Mouse (Mus musculus) cerebellum, adult 2 months (tissue): Measurements from ENCODE around the gene Parvb. TPM values are rescaled to one million over a fixed set of nuclear protein-coding genes. Genes with fewer than 3 reads are reported as not detected.

Source experiments
- DNase-seq, 2 experiments: peaks; one replicate each; pipeline ENCODE4 v3.0.0; 2021
- H3K27ac ChIP-seq: fragments of 200-500 bp; 2 replicates; pipeline ENCODE4 v1.5.1; 2012; ENCODE audit warnings: low read length, control low read depth, inconsistent platforms; ENCODE audit not compliant: insufficient read depth
- H3K27me3 ChIP-seq: fragments of 200-500 bp; 2 replicates; pipeline ENCODE4 v1.6.1; 2012; ENCODE audit warnings: inconsistent platforms, mild to moderate bottlenecking, low read length, moderate library complexity; ENCODE audit not compliant: control insufficient read depth, insufficient read depth
- H3K4me1 ChIP-seq: fragments of 200-500 bp; 2 replicates; pipeline ENCODE4 v1.6.1; 2011; ENCODE audit warnings: low read length; ENCODE audit not compliant: control insufficient read depth, insufficient read depth
- H3K4me3 ChIP-seq: fragments of 200-500 bp; replicated peaks from 2 replicates; pipeline ENCODE3; 2011; ENCODE audit warnings: mild to moderate bottlenecking, low read depth, low read length, control low read depth; ENCODE audit not compliant: insufficient read depth
- CTCF ChIP-seq: fragments of 200-500 bp; IDR thresholded peaks from 2 replicates; pipeline ENCODE4 v1.5.1; 2011; ENCODE audit warnings: low read depth, mild to moderate bottlenecking, control low read depth, low read length, moderate library complexity, borderline replicate concordance; ENCODE audit not compliant: insufficient read depth
- POLR2A ChIP-seq: fragments of 200-500 bp; IDR thresholded peaks from 2 replicates; pipeline ENCODE4 v1.6.1; 2011; ENCODE audit warnings: low read length, control low read depth, borderline replicate concordance; ENCODE audit not compliant: insufficient read depth
- WGBS: fragments of 180-500 bp; shearing (Covaris S2); methylation state at CpG from one replicate; pipeline ENCODE4 v1.1.7; 2018; 5-methylcytosine and 5-hydroxymethylcytosine counted together
- polyA plus RNA-seq: library from polyadenylated mRNA; depleted of rRNA; stranded (reverse); fragments of >200 nt; gene quantifications from 2 replicates; pipeline ENCODE4 v1.2.3, GENCODE M21; 2012

Parvb gene
- polyA plus RNA-seq, 1 experiment: 16.4 TPM

- WGBS: 34% methylated on average over 22 of the region's 22 CpGs
- H3K27ac ChIP-seq: no peak overlapping the region
- H3K4me3 ChIP-seq: no peak overlapping the region
These were observed 28.4 kb downstream of the Parvb start for GRCm38 (mm10) chr15:84260123-84260822.

GRCm38 (mm10) chr15:84262630-84263029, 30.8 kb downstream of the Parvb start:
- no peak overlapping the region for H3K27ac ChIP-seq
- H3K4me1 ChIP-seq: no peaks in the 10 kb centered on the region
- H3K27me3 ChIP-seq: no peaks in the 10 kb centered on the region
- TF ChIP-seq CTCF: no peak
- WGBS: 50% methylated on average over 6 of the region's 6 CpGs
- no peak for DNase-seq
- no peak overlapping the region for H3K4me3 ChIP-seq

More at GRCm38 (mm10) chr15:84260123-84260822, 28.4 kb downstream of the Parvb start:
- peak; percentile 66 to 76 for DNase-seq
- H3K4me1 ChIP-seq: peaks cover 8% of the 10 kb centered on the region
- TF ChIP-seq CTCF: peak; percentile 89
- no peak for TF ChIP-seq POLR2A
- no peaks in the 10 kb centered on the region for H3K27me3 ChIP-seq

GRCm38 (mm10) chr15:84263573-84263972, 31.7 kb downstream of the Parvb start:
- Histone ChIP-seq H3K4me1 (no peaks in the 10 kb centered on the region), H3K27ac (no peak overlapping the region), H3K27me3 (no peaks in the 10 kb centered on the region), H3K4me3 (no peak overlapping the region)
- TF ChIP-seq CTCF: no peak
- TF ChIP-seq POLR2A: no peak
- no peak for DNase-seq
- 85% methylated on average over 2 of the region's 2 CpGs for WGBS

GRCm38 (mm10) chr15:84265141-84265540, 33.3 kb downstream of the Parvb start:
- Histone ChIP-seq H3K27me3 (no peaks in the 10 kb centered on the region), H3K4me1 (no peaks in the 10 kb centered on the region), H3K27ac (no peak overlapping the region), H3K4me3 (no peak overlapping the region)
- no peak for DNase-seq
- WGBS: 73% methylated on average over 11 of the region's 11 CpGs
- TF ChIP-seq CTCF (no peak), POLR2A (no peak)

DNA sequence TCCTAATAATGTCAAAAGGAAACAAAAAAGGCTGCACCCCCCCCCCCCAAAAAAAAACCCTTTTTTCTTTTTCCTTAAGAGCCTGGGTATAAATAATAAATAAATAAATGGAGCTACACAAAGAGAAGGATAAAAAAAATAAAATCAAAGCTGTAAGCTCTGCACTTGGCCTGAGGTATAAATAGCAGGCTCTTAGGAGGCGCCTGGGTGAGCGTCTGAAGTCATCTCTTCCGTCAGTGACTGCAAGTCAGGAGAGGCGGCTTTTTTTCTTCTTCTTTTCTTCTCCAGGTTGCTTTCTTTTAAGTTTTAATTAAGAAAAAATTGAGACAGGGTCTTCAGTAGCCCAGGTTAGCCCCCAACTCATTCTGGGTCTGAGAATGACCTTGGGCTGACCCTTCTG, 34.4 kb downstream of the Parvb start:
- 95% methylated on average over 4 of the region's 4 CpGs for WGBS
- Histone ChIP-seq H3K4me1 (no peaks in the 10 kb centered on the region), H3K4me3 (no peak overlapping the region), H3K27me3 (no peaks in the 10 kb centered on the region), H3K27ac (no peak overlapping the region)
- no peak for DNase-seq
- no peak for TF ChIP-seq POLR2A
- TF ChIP-seq CTCF: no peak

DNA sequence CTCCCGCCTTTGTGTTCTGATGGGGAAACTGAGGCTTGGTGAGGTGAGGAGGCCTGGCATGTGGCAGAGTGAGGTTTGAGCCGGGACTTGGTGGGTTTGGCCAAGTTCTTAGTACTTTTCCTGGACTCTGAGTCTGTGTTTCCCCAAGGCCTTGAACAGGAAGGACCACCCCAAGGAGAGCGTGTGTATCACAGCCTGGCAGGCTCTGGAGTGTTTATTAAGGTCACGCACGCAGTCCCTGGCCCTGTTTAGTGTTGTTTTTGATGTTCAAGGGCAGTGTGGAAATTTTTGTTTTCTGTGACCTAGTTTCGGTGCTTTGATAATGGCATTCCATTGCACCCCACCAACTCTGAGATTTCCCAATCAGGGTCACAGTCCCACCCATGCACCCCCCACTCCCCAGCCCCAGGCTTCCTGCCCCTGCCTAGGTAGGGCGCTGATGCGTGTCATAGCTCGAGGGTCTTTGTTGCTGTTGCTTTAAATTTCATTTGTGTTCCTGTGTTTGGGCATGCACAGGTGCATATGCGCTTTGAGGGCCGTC, 35.9 kb downstream of the Parvb start:
- H3K27ac ChIP-seq: no peak overlapping the region
- H3K4me1 ChIP-seq: peaks cover 2% of the 10 kb centered on the region; the same call in 1 of the 2 replicates
- H3K4me3 ChIP-seq: no peak overlapping the region
- H3K27me3 ChIP-seq: no peaks in the 10 kb centered on the region
- DNase-seq: no peak
- TF ChIP-seq POLR2A (no peak), CTCF (no peak)
- WGBS: 91% methylated on average over 11 of the region's 11 CpGs

- H3K4me3 ChIP-seq: no peak overlapping the region
These were observed 37.3 kb downstream of the Parvb start for GRCm38 (mm10) chr15:84269107-84269633.

DNA sequence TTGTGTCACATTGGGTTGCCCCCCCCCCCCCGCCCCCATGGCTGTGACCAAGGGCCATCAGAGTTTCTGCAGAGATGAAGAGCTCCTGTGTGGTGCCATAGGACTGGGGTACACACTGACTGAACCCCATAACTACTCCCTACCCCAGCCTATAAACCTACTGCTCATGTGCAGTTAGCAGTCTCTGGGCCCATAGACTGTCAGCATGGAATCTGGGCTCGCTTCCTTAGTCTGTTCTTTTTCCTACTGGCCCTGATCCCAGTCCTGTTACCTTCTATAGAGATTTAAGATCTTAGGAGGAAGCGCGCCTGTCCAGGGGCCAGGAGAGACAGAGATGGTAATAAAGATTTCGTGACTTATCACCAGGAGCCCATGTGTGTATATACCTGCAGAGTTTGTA, 38.2 kb downstream of the Parvb start:
- H3K4me1 ChIP-seq: peaks cover 9% of the 10 kb centered on the region
- no peak for DNase-seq
- TF ChIP-seq POLR2A: no peak
- no peak for TF ChIP-seq CTCF
- no peak overlapping the region for H3K27ac ChIP-seq
- no peaks in the 10 kb centered on the region for H3K27me3 ChIP-seq
- H3K4me3 ChIP-seq: no peak overlapping the region
- 81% methylated on average over 5 of the region's 5 CpGs for WGBS

More at GRCm38 (mm10) chr15:84269107-84269633, 37.3 kb downstream of the Parvb start:
- no peak for DNase-seq
- Histone ChIP-seq H3K27me3 (no peaks in the 10 kb centered on the region), H3K27ac (no peak overlapping the region), H3K4me1 (peaks cover 9% of the 10 kb centered on the region)
- TF ChIP-seq CTCF (no peak), POLR2A (no peak)
- WGBS: 81% methylated on average over 10 of the region's 10 CpGs
